Mouse (Mus musculus) MEL (cell line): ENCODE results near the gene Ncaph2. TPM values are rescaled to one million over a fixed set of nuclear protein-coding genes. Genes with fewer than 3 reads are reported as not detected.

ENCODE experiments used
- DNase-seq: peaks from one replicate; pipeline ENCODE4 v3.0.0; 2011; ENCODE audit warnings: low read depth, low spot score
- H3K27ac ChIP-seq: 2 replicates; pipeline ENCODE4 v1.5.1; 2012; ENCODE audit warnings: low read depth, mild to moderate bottlenecking, control low read depth, low read length, moderate library complexity; ENCODE audit not compliant: control insufficient read depth
- H3K27me3 ChIP-seq, 2 experiments: fragments of 150-350 bp in 1 of 2; sonication (generic) in 1 of 2; 2 replicates each; pipeline ENCODE4 v1.6.1; 2012; ENCODE audit warnings: low read length in 2 of 2, mild to moderate bottlenecking in 2 of 2, improper control_type of control experiment in 1 of 2, moderate library complexity in 1 of 2; ENCODE audit not compliant: insufficient read depth in 2 of 2, control insufficient read depth in 1 of 2
- H3K36me3 ChIP-seq, 2 experiments: 2 replicates each; pipeline ENCODE4 v1.6.1; 2012 to 2014; ENCODE audit warnings: low read length in 2 of 2, improper control_type of control experiment in 1 of 2, inconsistent platforms in 1 of 2, mild to moderate bottlenecking in 1 of 2; ENCODE audit not compliant: insufficient read depth in 2 of 2, control insufficient read depth in 1 of 2
- H3K4me1 ChIP-seq, 2 experiments: fragments of 150-350 bp in 1 of 2; sonication (generic) in 1 of 2; 2 replicates each; pipeline ENCODE4 v1.6.1; 2012; ENCODE audit warnings: low read length in 2 of 2, improper control_type of control experiment in 1 of 2, mild to moderate bottlenecking in 1 of 2; ENCODE audit not compliant: insufficient read depth in 2 of 2, control insufficient read depth in 1 of 2
- H3K4me3 ChIP-seq, 2 experiments: fragments of 150-350 bp in 1 of 2; sonication (generic) in 1 of 2; 2 replicates each; pipeline ENCODE4 v1.5.1; 2012; ENCODE audit warnings: low read depth in 2 of 2, low read length in 2 of 2, mild to moderate bottlenecking in 2 of 2, moderate library complexity in 2 of 2, control low read depth in 1 of 2, improper control_type of control experiment in 1 of 2; ENCODE audit not compliant: control insufficient read depth in 1 of 2, insufficient read depth in 1 of 2
- H3K79me2 ChIP-seq: 2 replicates; pipeline ENCODE4 v1.6.1; 2012; ENCODE audit warnings: mild to moderate bottlenecking, low read length, moderate library complexity; ENCODE audit not compliant: control insufficient read depth, poor library complexity, insufficient read depth
- H3K9ac ChIP-seq: 2 replicates; pipeline ENCODE4 v1.6.1; 2012; ENCODE audit warnings: low read depth, mild to moderate bottlenecking, control low read depth, low read length, moderate library complexity; ENCODE audit not compliant: control insufficient read depth, poor library complexity, severe bottlenecking
- H3K9me3 ChIP-seq: fragments of 150-350 bp; sonication (generic); replicated peaks from 2 replicates; pipeline ENCODE4 v1.6.1; 2012; ENCODE audit warnings: mild to moderate bottlenecking, low read length, improper control_type of control experiment, moderate library complexity; ENCODE audit not compliant: insufficient read depth
- CHD1 ChIP-seq: IDR thresholded peaks from 2 replicates; pipeline ENCODE4 v1.6.1; 2012; ENCODE audit warnings: low read depth, mild to moderate bottlenecking, inconsistent platforms, low read length, improper control_type of control experiment
- CTCF ChIP-seq, 3 experiments: IDR thresholded peaks in 2 of 3; conservative IDR thresholded peaks in 1 of 3; 2 replicates each; pipeline ENCODE4 v1.5.1; 2011 to 2012; ENCODE audit warnings: low read length in 3 of 3, low read depth in 2 of 3, mild to moderate bottlenecking in 2 of 3, improper control_type of control experiment in 1 of 3, inconsistent platforms in 1 of 3, mixed read lengths in 1 of 3, moderate library complexity in 1 of 3; ENCODE audit not compliant: control insufficient read depth in 1 of 3, insufficient read depth in 1 of 3, poor library complexity in 1 of 3, severe bottlenecking in 1 of 3
- E2F4 ChIP-seq: IDR thresholded peaks from 2 replicates; pipeline ENCODE4 v1.6.1; 2011; ENCODE audit warnings: low read depth, low read length, improper control_type of control experiment, borderline replicate concordance
- ELF1 ChIP-seq: IDR thresholded peaks from 2 replicates; pipeline ENCODE4 v1.6.1; 2014; ENCODE audit warnings: low read depth, mild to moderate bottlenecking, inconsistent platforms, low read length, improper control_type of control experiment, moderate library complexity
- GATA1 ChIP-seq: IDR thresholded peaks from 2 replicates; pipeline ENCODE4 v1.6.1; 2011; ENCODE audit warnings: low read depth, low read length, improper control_type of control experiment
- JUND ChIP-seq: IDR thresholded peaks from 2 replicates; pipeline ENCODE4 v1.6.1; 2011; ENCODE audit warnings: low read depth, mild to moderate bottlenecking, improper control_type of control experiment, low read length
- KAT2A ChIP-seq: conservative IDR thresholded peaks from 2 replicates; pipeline ENCODE4 v1.6.1; 2012; ENCODE audit warnings: low read depth, low read length, improper control_type of control experiment, inconsistent platforms
- MEF2A ChIP-seq: IDR thresholded peaks from 2 replicates; pipeline ENCODE4 v1.6.1; 2014; ENCODE audit warnings: low read depth, mild to moderate bottlenecking, inconsistent platforms, low read length, improper control_type of control experiment; ENCODE audit not compliant: poor library complexity, insufficient replicate concordance, severe bottlenecking; ENCODE audit errors: extremely low read depth
- NELFE ChIP-seq: IDR thresholded peaks from 2 replicates; pipeline ENCODE4 v1.6.1; 2011; ENCODE audit warnings: low read depth, low read length, improper control_type of control experiment
- NRF1 ChIP-seq: IDR thresholded peaks from 2 replicates; pipeline ENCODE4 v1.6.1; 2014; ENCODE audit warnings: low read depth, mild to moderate bottlenecking, inconsistent platforms, low read length, improper control_type of control experiment, moderate library complexity; ENCODE audit not compliant: poor library complexity, insufficient read depth, severe bottlenecking
- POLR2A ChIP-seq, 2 experiments: IDR thresholded peaks; 2 replicates each; pipeline ENCODE4 v1.6.1; 2011 to 2012; ENCODE audit warnings: low read length in 2 of 2, mild to moderate bottlenecking in 2 of 2, control low read depth in 1 of 2, improper control_type of control experiment in 1 of 2, low read depth in 1 of 2, moderate library complexity in 1 of 2; ENCODE audit not compliant: control insufficient read depth in 1 of 2, insufficient read depth in 1 of 2, poor library complexity in 1 of 2
- RAD21 ChIP-seq: IDR thresholded peaks from 2 replicates; pipeline ENCODE4 v1.6.1; 2011; ENCODE audit warnings: mild to moderate bottlenecking, low read depth, low read length, improper control_type of control experiment
- RCOR1 ChIP-seq: IDR thresholded peaks from 2 replicates; pipeline ENCODE4 v1.6.1; 2012; ENCODE audit warnings: low read depth, mild to moderate bottlenecking, inconsistent platforms, low read length, improper control_type of control experiment
- SIN3A ChIP-seq: IDR thresholded peaks from 2 replicates; pipeline ENCODE4 v1.6.1; 2012; ENCODE audit warnings: low read length, improper control_type of control experiment, inconsistent platforms
- SMC3 ChIP-seq: IDR thresholded peaks from 2 replicates; pipeline ENCODE4 v1.6.1; 2011; ENCODE audit warnings: low read depth, low read length, improper control_type of control experiment
- TCF12 ChIP-seq: IDR thresholded peaks from 2 replicates; pipeline ENCODE4 v1.6.1; 2014; ENCODE audit warnings: low read depth, mild to moderate bottlenecking, inconsistent platforms, low read length, improper control_type of control experiment, moderate library complexity
- USF1 ChIP-seq: IDR thresholded peaks from 2 replicates; pipeline ENCODE4 v1.6.1; 2014; ENCODE audit warnings: low read depth, mild to moderate bottlenecking, inconsistent platforms, low read length, improper control_type of control experiment, moderate library complexity
- USF2 ChIP-seq, 2 experiments: IDR thresholded peaks; 2 replicates each; pipeline ENCODE4 v1.6.1; 2011 to 2012; ENCODE audit warnings: improper control_type of control experiment in 2 of 2, low read length in 2 of 2, borderline replicate concordance in 1 of 2, inconsistent platforms in 1 of 2, low read depth in 1 of 2, mild to moderate bottlenecking in 1 of 2; ENCODE audit not compliant: insufficient read depth in 1 of 2
- ZC3H11A ChIP-seq: IDR thresholded peaks from 2 replicates; pipeline ENCODE4 v1.6.1; 2012; ENCODE audit warnings: low read depth, mild to moderate bottlenecking, inconsistent platforms, low read length, improper control_type of control experiment
- ZMIZ1 ChIP-seq: IDR thresholded peaks from 2 replicates; pipeline ENCODE4 v1.6.1; 2012; ENCODE audit warnings: low read depth, mild to moderate bottlenecking, inconsistent platforms, low read length, improper control_type of control experiment, moderate library complexity
- polyA plus RNA-seq, 2 experiments: library from polyadenylated mRNA; stranded (reverse) in 1 of 2; unstranded in 1 of 2; fragments of >175 nt in 1 of 2; fragments of >200 nt in 1 of 2; gene quantifications; 2 replicates each; pipeline versions ENCODE4 v1.2.1 to v1.2.4; 2012; ENCODE audit warnings: low replicate concordance in 2 of 2, low read depth in 1 of 2; ENCODE audit not compliant: insufficient read length in 2 of 2, insufficient read depth in 1 of 2, missing spikeins in 1 of 2
- total RNA-seq: library from RNA; depleted of rRNA; stranded (reverse); fragments of 300-350 nt; gene quantifications from 2 replicates; pipeline ENCODE4 v1.2.3, GENCODE M21; 2012

The Ncaph2 gene
- total and polyA plus RNA-seq, 3 experiments = 137 to 165 (median 160) TPM

GRCm38 (mm10) chr15:89343325-89343724, 12.2 kb upstream of the Ncaph2 start:
- H3K9me3 ChIP-seq = no peaks in the 10 kb centered on the region
- no peaks in the 10 kb centered on the region for H3K36me3 ChIP-seq
- no peaks in the 10 kb centered on the region for H3K79me2 ChIP-seq
- TF ChIP-seq RAD21 = peak; percentile 36
- TF ChIP-seq ZC3H11A = 0 out of 2 replicates have a peak, but pooled peaks have one; percentile 25
- no peak for TF ChIP-seq RCOR1
- TF ChIP-seq ZMIZ1 = no peak
- no peak for TF ChIP-seq USF1
- TF ChIP-seq SIN3A = no peak
- no peak for TF ChIP-seq NRF1
- TF ChIP-seq CHD1 = no peak
- peak in 2 of 3 experiments; percentile 23 to 51; a peak in 4 of 6 replicates for TF ChIP-seq CTCF (IDR thresholded peaks at IDR 0.05 in 2 of 3, conservative IDR thresholded peaks at IDR 0.05 in 1 of 3; ENCODE audit: control insufficient read depth in 1 of 3, insufficient read depth in 1 of 3, low read depth in 2 of 3, low read length in 3 of 3, poor library complexity in 1 of 3, severe bottlenecking in 1 of 3)
- TF ChIP-seq JUND = no peak
- TF ChIP-seq MEF2A = no peak
- TF ChIP-seq ELF1 = no peak
- TF ChIP-seq USF2 (IDR thresholded peaks at IDR 0.05; ENCODE audit: borderline replicate concordance in 1 of 2, insufficient read depth in 1 of 2, low read depth in 1 of 2, low read length in 2 of 2) = no peak
- TF ChIP-seq POLR2A (IDR thresholded peaks at IDR 0.05; ENCODE audit: control insufficient read depth in 1 of 2, insufficient read depth in 1 of 2, low read depth in 1 of 2, low read length in 2 of 2, poor library complexity in 1 of 2) = no peak
- TF ChIP-seq NELFE = no peak
- TF ChIP-seq TCF12 = no peak
- no peak for TF ChIP-seq KAT2A
- TF ChIP-seq SMC3 = peak; percentile 31
- no peak for TF ChIP-seq E2F4
- H3K27me3 ChIP-seq = no peaks in the 10 kb centered on the region
- H3K9ac ChIP-seq = no peak overlapping the region
- H3K4me1 ChIP-seq = peaks cover 5% of the 10 kb centered on the region in 2 experiments
- no peak for DNase-seq
- no peak overlapping the region for H3K27ac ChIP-seq
- no peak overlapping the region for H3K4me3 ChIP-seq

DNA sequence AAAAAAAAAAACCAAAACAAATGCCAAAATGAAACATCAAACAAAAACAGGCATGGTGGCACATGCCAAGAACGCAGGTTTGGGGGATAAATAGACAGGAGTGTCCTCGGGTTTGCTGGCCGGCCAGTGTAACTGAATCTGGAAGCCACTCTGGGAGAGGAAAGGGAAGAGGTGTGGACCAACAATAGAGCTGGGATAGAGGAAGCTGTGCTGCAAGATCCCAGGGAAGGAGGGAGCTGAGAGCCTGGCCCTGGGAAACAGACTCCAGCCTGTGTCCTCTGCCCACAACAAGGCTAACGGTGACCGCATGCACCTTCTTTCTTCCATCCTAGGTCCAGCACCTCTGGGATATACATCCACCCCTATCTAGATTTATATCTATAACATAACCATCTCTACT, 5.1 kb upstream of the Ncaph2 start:
- Histone ChIP-seq H3K4me3 (no peak overlapping the region), H3K4me1 (peaks cover 0 to 4% of the 10 kb centered on the region in 2 experiments; a peak in 1 of 4 replicates), H3K9me3 (no peaks in the 10 kb centered on the region), H3K27me3 (no peaks in the 10 kb centered on the region), H3K36me3 (no peaks in the 10 kb centered on the region), H3K79me2 (peaks cover 11% of the 10 kb centered on the region), H3K9ac (no peak overlapping the region), H3K27ac (no peak overlapping the region)
- TF ChIP-seq GATA1 = no peak
- TF ChIP-seq RCOR1 = no peak
- no peak for TF ChIP-seq CHD1
- DNase-seq = no peak
